Mouse (Mus musculus) skeletal muscle tissue, adult 2 months (tissue): ENCODE data around the gene Hsd17b1.

ENCODE experiments used
- DNase-seq: peaks from one replicate; pipeline ENCODE4 v3.0.0-alpha.2; 2012; ENCODE audit warnings: low read depth, low spot score

The Hsd17b1 gene

GRCm38 (mm10) chr11:101060126-101060525 is 18.1 kb upstream of the Hsd17b1 start:
- DNase-seq, result peak; percentile 77

- DNase-seq, result no peak
Observed at GRCm38 (mm10) chr11:101061049-101061448, 17.2 kb upstream of the Hsd17b1 start.

- peak; percentile 76 for DNase-seq
Observed at GRCm38 (mm10) chr11:101062165-101062884, 15.9 kb upstream of the Hsd17b1 start.

- DNase-seq, result no peak
Observed at GRCm38 (mm10) chr11:101062971-101063675, 15.1 kb upstream of the Hsd17b1 start.

- DNase-seq, result peak; percentile 82
Observed at GRCm38 (mm10) chr11:101063676-101064327, 14.4 kb upstream of the Hsd17b1 start.

GRCm38 (mm10) chr11:101064462-101064861 is 13.7 kb upstream of the Hsd17b1 start:
- no peak for DNase-seq

GRCm38 (mm10) chr11:101065002-101065401 is 13.2 kb upstream of the Hsd17b1 start:
- no peak for DNase-seq

GRCm38 (mm10) chr11:101066549-101067412 is 11.4 kb upstream of the Hsd17b1 start:
- DNase-seq, result peak; percentile 74

- DNase-seq, result peak; percentile 95
Observed at GRCm38 (mm10) chr11:101069391-101070188, 8.6 kb upstream of the Hsd17b1 start, which contains the start of gene Naglu. Gene Naglu (plus strand): TSS chr11:101070012.

- no peak for DNase-seq
Observed at GRCm38 (mm10) chr11:101070189-101070527, 8.1 kb upstream of the Hsd17b1 start.

GRCm38 (mm10) chr11:101070987-101071386 is 7.2 kb upstream of the Hsd17b1 start:
- DNase-seq, result no peak

GRCm38 (mm10) chr11:101071810-101072428 is 6.3 kb upstream of the Hsd17b1 start:
- DNase-seq, result no peak

- DNase-seq, result no peak
Observed at GRCm38 (mm10) chr11:101079746-101080145, 1.5 kb downstream of the Hsd17b1 start.

- DNase-seq, result no peak
Observed at GRCm38 (mm10) chr11:101080421-101080820, 2.2 kb downstream of the Hsd17b1 start.

GRCm38 (mm10) chr11:101081659-101082058 is 3.4 kb downstream of the Hsd17b1 start:
- no peak for DNase-seq

- DNase-seq, result peak; percentile 83
Observed at GRCm38 (mm10) chr11:101082208-101083082, 4.2 kb downstream of the Hsd17b1 start, which contains the start of gene Coasy. Gene Coasy (plus strand): TSS chr11:101082565.

- no peak for DNase-seq
Observed at GRCm38 (mm10) chr11:101083083-101083697, 5.0 kb downstream of the Hsd17b1 start.

- DNase-seq, result no peak
Observed at GRCm38 (mm10) chr11:101084246-101084645, 6.0 kb downstream of the Hsd17b1 start.

GRCm38 (mm10) chr11:101084811-101085210 is 6.6 kb downstream of the Hsd17b1 start:
- DNase-seq, result no peak
